Mouse (Mus musculus) T-helper 2 cell (primary cell): Measurements from ENCODE around the gene Prss34.

Experiments used
- in situ Hi-C: fragments of 300-600 bp; cut with MboI, MseI; formaldehyde crosslinking; loops from one replicate; pipeline ENCODE4 v1.15.1; 2025; ENCODE audit warnings: high pct_unique_total_duplicates

The Prss34 gene

DNA sequence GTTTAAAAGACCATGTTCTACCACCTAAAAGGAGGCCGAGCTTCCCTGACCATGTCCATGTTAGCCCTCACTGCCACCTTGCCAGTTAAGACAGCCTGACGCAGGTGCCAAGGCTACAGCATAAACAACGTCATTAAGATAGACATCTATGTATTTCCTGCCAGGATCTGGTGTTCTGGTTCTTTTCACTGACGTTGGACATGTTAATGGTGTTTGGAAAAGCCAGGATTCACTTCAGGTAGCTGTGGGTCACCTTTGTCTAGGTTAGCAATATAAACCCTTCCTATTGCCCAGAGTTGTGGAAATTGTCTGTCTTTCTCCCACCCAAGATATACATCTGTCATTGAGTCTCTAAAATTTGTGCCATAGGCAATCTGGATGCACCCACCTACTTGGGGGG is 10.2 kb downstream of the Prss34 start, which contains the start of gene Prss28:
Gene Prss28, plus strand, starts transcription at position 301 of the 400 bp plus-strand sequence.
- in situ Hi-C loops = no loop called here

- in situ Hi-C loops = loop anchor here (10.0 kb wide), 1 partner anchor 274 kb away; no protein-coding TSS in a partner anchor
Measured at GRCm38 (mm10) chr17:25318354-25318753, 20.2 kb downstream of the Prss34 start, which contains the start of gene Prss29. Gene Prss29, plus strand, starts transcription at chr17:25318654.

DNA sequence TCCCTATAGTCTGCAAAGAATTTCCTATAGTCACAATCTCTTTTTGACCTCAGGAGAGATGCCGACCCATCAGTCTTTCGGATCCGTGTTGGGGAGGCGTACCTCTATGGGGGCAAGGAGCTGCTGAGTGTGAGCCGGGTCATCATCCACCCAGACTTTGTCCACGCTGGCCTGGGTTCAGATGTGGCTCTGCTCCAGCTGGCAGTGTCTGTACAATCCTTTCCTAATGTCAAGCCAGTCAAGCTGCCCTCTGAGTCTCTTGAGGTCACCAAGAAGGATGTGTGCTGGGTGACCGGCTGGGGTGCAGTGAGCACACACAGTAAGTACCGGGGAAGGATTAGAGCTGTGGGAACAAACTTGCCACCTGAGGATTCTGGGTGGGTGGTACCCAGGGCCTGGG is 22.6 kb downstream of the Prss34 start:
- in situ Hi-C loops = no loop called here

- in situ Hi-C loops = no loop called here
Measured at GRCm38 (mm10) chr17:25322930-25323329, 24.7 kb downstream of the Prss34 start.

DNA sequence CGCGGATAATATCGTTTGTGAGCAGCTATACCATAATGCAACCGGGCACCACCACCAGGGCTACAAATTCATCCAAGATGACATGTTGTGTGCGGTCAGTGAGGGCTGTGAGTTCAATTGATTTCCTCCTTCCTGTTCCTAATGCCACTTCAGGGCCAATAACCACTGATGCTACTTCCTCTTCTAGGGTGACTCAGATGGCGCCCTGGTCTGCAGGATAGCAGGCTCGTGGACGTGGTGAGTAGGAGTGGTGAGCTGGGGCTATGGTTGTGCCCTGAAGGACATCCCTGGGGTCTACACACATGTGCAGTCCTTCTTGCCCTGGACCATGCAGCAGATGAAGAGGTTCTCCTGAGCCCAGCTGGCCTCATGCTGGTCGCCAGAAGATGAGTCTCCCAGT is 34.1 kb downstream of the Prss34 start:
- in situ Hi-C loops = loop anchor here (5.0 kb wide), 1 partner anchor 35 kb away; the partner anchor contains the start of genes Tpsb2 and Tpsg1

GRCm38 (mm10) chr17:25333943-25334342 is 35.7 kb downstream of the Prss34 start:
- in situ Hi-C loops = loop anchor here (5.0 kb wide), 1 partner anchor 33 kb away; the partner anchor contains the start of genes Tpsb2 and Tpsg1

GRCm38 (mm10) chr17:25338218-25338617 is 40.0 kb downstream of the Prss34 start:
- in situ Hi-C loops = no loop called here

- in situ Hi-C loops = no loop called here
Measured at GRCm38 (mm10) chr17:25340003-25340402, 41.8 kb downstream of the Prss34 start.

GRCm38 (mm10) chr17:25341490-25341889 is 43.3 kb downstream of the Prss34 start:
- in situ Hi-C loops = no loop called here

GRCm38 (mm10) chr17:25345462-25345861 is 47.3 kb downstream of the Prss34 start, which contains the start of gene Tpsab1:
Gene Tpsab1, minus strand, starts transcription at chr17:25345562.
- in situ Hi-C loops = no loop called here
